Mouse (Mus musculus): ENCODE measurements around the gene Tlnrd1. TPM values are rescaled to one million over a fixed set of nuclear protein-coding genes. Genes with fewer than 3 reads are reported as not detected.
A peak's percentile ranks its signal among the peaks of the same experiment; 100 is the strongest.

Tlnrd1 gene
- polyA plus RNA-seq, 1 experiment = 14.7 TPM

- Histone ChIP-seq H3K9me3 (ENCODE audit: control insufficient read depth, low read length) (no peaks in the 10 kb centered on the region; the same call in 1 of the 2 replicates), H3K27me3 (ENCODE audit: control insufficient read depth) (no peaks in the 10 kb centered on the region), H3K36me3 (ENCODE audit: control insufficient read depth) (peaks cover 32% of the 10 kb centered on the region), H3K4me1 (ENCODE audit: control insufficient read depth) (peaks cover 73% of the 10 kb centered on the region), H3K4me3 (replicated peaks) (peak overlapping the region; percentile 94)
- TF ChIP-seq TAL1 (IDR thresholded peaks at IDR 0.05; ENCODE audit: low read length) (no peak), GATA1 (IDR thresholded peaks at IDR 0.05; ENCODE audit: low read length) (no peak)
These were observed 2.4 kb upstream of the Tlnrd1 start for GRCm38 (mm10) chr7:83886366-83887129.

- H3K36me3 ChIP-seq (ENCODE audit: control insufficient read depth) = peaks cover 39% of the 10 kb centered on the region
- peak overlapping the region; percentile 94 for H3K4me3 ChIP-seq (replicated peaks)
- peak; percentile 71 for TF ChIP-seq TAL1 (IDR thresholded peaks at IDR 0.05; ENCODE audit: low read length)
- TF ChIP-seq GATA1 (IDR thresholded peaks at IDR 0.05; ENCODE audit: low read length) = peak; percentile 66
- no peaks in the 10 kb centered on the region; the same call in 1 of the 2 replicates for H3K9me3 ChIP-seq (ENCODE audit: control insufficient read depth, low read length)
- H3K27me3 ChIP-seq (ENCODE audit: control insufficient read depth) = no peaks in the 10 kb centered on the region
- peaks cover 75% of the 10 kb centered on the region for H3K4me1 ChIP-seq (ENCODE audit: control insufficient read depth)
These were observed 1.7 kb upstream of the Tlnrd1 start for GRCm38 (mm10) chr7:83885835-83886234.

GRCm38 (mm10) chr7:83884921-83885532 is 922 bp upstream of the Tlnrd1 start:
- H3K4me1 ChIP-seq (ENCODE audit: control insufficient read depth) = peaks cover 75% of the 10 kb centered on the region
- no peaks in the 10 kb centered on the region; the same call in 1 of the 2 replicates for H3K9me3 ChIP-seq (ENCODE audit: control insufficient read depth, low read length)
- no peaks in the 10 kb centered on the region for H3K27me3 ChIP-seq (ENCODE audit: control insufficient read depth)
- peaks cover 46% of the 10 kb centered on the region for H3K36me3 ChIP-seq (ENCODE audit: control insufficient read depth)
- H3K4me3 ChIP-seq (replicated peaks) = peak overlapping the region; percentile 94
- TF ChIP-seq GATA1 (IDR thresholded peaks at IDR 0.05; ENCODE audit: low read length) (peak; percentile 80), TAL1 (IDR thresholded peaks at IDR 0.05; ENCODE audit: low read length) (peak; percentile 81)

- TF ChIP-seq TAL1 (IDR thresholded peaks at IDR 0.05; ENCODE audit: low read length) (no peak), GATA1 (IDR thresholded peaks at IDR 0.05; ENCODE audit: low read length) (no peak)
- peaks cover 67% of the 10 kb centered on the region for H3K4me1 ChIP-seq (ENCODE audit: control insufficient read depth)
- H3K36me3 ChIP-seq (ENCODE audit: control insufficient read depth) = peaks cover 60% of the 10 kb centered on the region
These were observed 657 bp downstream of the Tlnrd1 start for GRCm38 (mm10) chr7:83883276-83884020.

GRCm38 (mm10) chr7:83882633-83883275 is 1.4 kb downstream of the Tlnrd1 start:
- no peaks in the 10 kb centered on the region; the same call in 1 of the 2 replicates for H3K9me3 ChIP-seq (ENCODE audit: control insufficient read depth, low read length)
- peaks cover 69% of the 10 kb centered on the region for H3K4me1 ChIP-seq (ENCODE audit: control insufficient read depth)
- H3K27me3 ChIP-seq (ENCODE audit: control insufficient read depth) = no peaks in the 10 kb centered on the region
- peak overlapping the region; percentile 94 for H3K4me3 ChIP-seq (replicated peaks)
- H3K36me3 ChIP-seq (ENCODE audit: control insufficient read depth) = peaks cover 64% of the 10 kb centered on the region
- TF ChIP-seq GATA1 (IDR thresholded peaks at IDR 0.05; ENCODE audit: low read length) = no peak
- no peak for TF ChIP-seq TAL1 (IDR thresholded peaks at IDR 0.05; ENCODE audit: low read length)

More at GRCm38 (mm10) chr7:83883276-83884020, 657 bp downstream of the Tlnrd1 start:
- peak overlapping the region; percentile 94 for H3K4me3 ChIP-seq (replicated peaks)
- no peaks in the 10 kb centered on the region; the same call in 1 of the 2 replicates for H3K9me3 ChIP-seq (ENCODE audit: control insufficient read depth, low read length)
- H3K27me3 ChIP-seq (ENCODE audit: control insufficient read depth) = no peaks in the 10 kb centered on the region

- Histone ChIP-seq H3K9me3 (ENCODE audit: control insufficient read depth, low read length) (no peaks in the 10 kb centered on the region; the same call in 1 of the 2 replicates), H3K4me1 (ENCODE audit: control insufficient read depth) (peaks cover 65% of the 10 kb centered on the region), H3K4me3 (replicated peaks) (peak overlapping the region; percentile 94), H3K36me3 (ENCODE audit: control insufficient read depth) (peaks cover 64% of the 10 kb centered on the region), H3K27me3 (ENCODE audit: control insufficient read depth) (no peaks in the 10 kb centered on the region)
- no peak for TF ChIP-seq TAL1 (IDR thresholded peaks at IDR 0.05; ENCODE audit: low read length)
- TF ChIP-seq GATA1 (IDR thresholded peaks at IDR 0.05; ENCODE audit: low read length) = no peak
These were observed 1.9 kb downstream of the Tlnrd1 start for GRCm38 (mm10) chr7:83882150-83882632.

GRCm38 (mm10) chr7:83878676-83879448 is 5.2 kb downstream of the Tlnrd1 start:
- Histone ChIP-seq H3K4me3 (replicated peaks) (no peak overlapping the region), H3K4me1 (ENCODE audit: control insufficient read depth) (peaks cover 44% of the 10 kb centered on the region), H3K9me3 (ENCODE audit: control insufficient read depth, low read length) (no peaks in the 10 kb centered on the region; the same call in 1 of the 2 replicates), H3K27me3 (ENCODE audit: control insufficient read depth) (no peaks in the 10 kb centered on the region), H3K36me3 (ENCODE audit: control insufficient read depth) (peaks cover 64% of the 10 kb centered on the region)
- TF ChIP-seq TAL1 (IDR thresholded peaks at IDR 0.05; ENCODE audit: low read length) = no peak
- no peak for TF ChIP-seq GATA1 (IDR thresholded peaks at IDR 0.05; ENCODE audit: low read length)

GRCm38 (mm10) chr7:83877088-83877487 is 7.0 kb downstream of the Tlnrd1 start:
- peaks cover 35% of the 10 kb centered on the region for H3K4me1 ChIP-seq (ENCODE audit: control insufficient read depth)
- no peaks in the 10 kb centered on the region for H3K9me3 ChIP-seq (ENCODE audit: control insufficient read depth, low read length)
- no peak overlapping the region for H3K4me3 ChIP-seq (replicated peaks)
- peaks cover 55% of the 10 kb centered on the region for H3K36me3 ChIP-seq (ENCODE audit: control insufficient read depth)
- H3K27me3 ChIP-seq (ENCODE audit: control insufficient read depth) = no peaks in the 10 kb centered on the region
- TF ChIP-seq TAL1 (IDR thresholded peaks at IDR 0.05; ENCODE audit: low read length) = no peak
- TF ChIP-seq GATA1 (IDR thresholded peaks at IDR 0.05; ENCODE audit: low read length) = no peak
